Mouse (Mus musculus) lung, postnatal 0 days (tissue): Measurements from ENCODE around the gene Pabpc4. TPM values are rescaled to one million over a fixed set of nuclear protein-coding genes. Genes with fewer than 3 reads are reported as not detected.

ENCODE experiments used
- ATAC-seq: fragments of 200-750 bp; cut with Nextera tagmentation; 2 replicates; pipeline ENCODE4 v1.8.0; 2017; ENCODE audit warnings: moderate library complexity
- DNase-seq: peaks from one replicate; pipeline ENCODE4 v3.0.0-alpha.2; 2016; ENCODE audit warnings: low spot score
- H3K27ac ChIP-seq: fragments of 300-500 bp; sonication (generic); 2 replicates; pipeline ENCODE4 v1.5.1; 2014; ENCODE audit warnings: antibody characterized with exemption, mild to moderate bottlenecking, low read length, mixed read lengths
- H3K27me3 ChIP-seq: fragments of 300-500 bp; sonication (generic); replicated peaks from 2 replicates; pipeline ENCODE4 v1.6.1; 2014; ENCODE audit warnings: low read length, mixed read lengths; ENCODE audit not compliant: insufficient read depth
- H3K36me3 ChIP-seq: fragments of 300-500 bp; sonication (generic); 2 replicates; pipeline ENCODE4 v1.6.1; 2014; ENCODE audit warnings: low read length, mixed read lengths; ENCODE audit not compliant: insufficient read depth
- H3K4me1 ChIP-seq: fragments of 300-500 bp; sonication (generic); 2 replicates; pipeline ENCODE4 v1.6.1; 2014; ENCODE audit warnings: antibody characterized with exemption, low read depth, low read length, mixed read lengths; ENCODE audit not compliant: insufficient read depth
- H3K4me2 ChIP-seq: fragments of 300-500 bp; sonication (generic); replicated peaks from 2 replicates; pipeline ENCODE4 v1.6.1; 2014; ENCODE audit warnings: low read depth, mild to moderate bottlenecking, low read length, moderate library complexity, mixed read lengths
- H3K4me3 ChIP-seq: fragments of 300-500 bp; sonication (generic); 2 replicates; pipeline ENCODE4 v1.5.1; 2014; ENCODE audit warnings: low read depth, low read length
- H3K9ac ChIP-seq: fragments of 300-500 bp; sonication (generic); replicated peaks from 2 replicates; pipeline ENCODE4 v1.6.1; 2014; ENCODE audit warnings: low read depth, mild to moderate bottlenecking
- H3K9me3 ChIP-seq: fragments of 300-500 bp; sonication (generic); 2 replicates; pipeline ENCODE4 v1.6.1; 2016; ENCODE audit warnings: low read length, mixed read lengths
- CTCF ChIP-seq: IDR thresholded peaks from 2 replicates; pipeline ENCODE4 v1.5.1; 2016; ENCODE audit warnings: antibody characterized with exemption, mild to moderate bottlenecking
- EP300 ChIP-seq: IDR thresholded peaks from 2 replicates; pipeline ENCODE4 v1.6.1; 2016; ENCODE audit warnings: antibody characterized with exemption, mild to moderate bottlenecking, control low read depth
- WGBS: fragments of 180-500 bp; shearing (Covaris S2); extraction: QIAGEN DNeasy Blood & Tissue Kit; methylation state at CpG from one replicate; pipeline ENCODE4 v1.1.7; 2014; 5-methylcytosine and 5-hydroxymethylcytosine counted together
- polyA plus RNA-seq: library from polyadenylated mRNA; unstranded; fragments of >200 nt; fragmentation: Nextera tagmentation; extraction: Ambion mirVana; gene quantifications from 2 replicates; pipeline ENCODE4 v1.2.1, GENCODE M21; 2015

Pabpc4 gene
- polyA plus RNA-seq, 1 experiment from 2014 or later = 11.4 TPM

- H3K27ac ChIP-seq = no peak within 1 kb of the TSS
- H3K4me2 ChIP-seq = peak within 1 kb of the TSS; percentile 65
- no peaks in the 10 kb centered on the region for H3K36me3 ChIP-seq
- peak within 1 kb of the TSS; percentile 32 for H3K4me3 ChIP-seq
- H3K9ac ChIP-seq = 0 out of 2 replicates have a peak within 1 kb of the TSS, but pooled peaks have one; percentile 27
- H3K9me3 ChIP-seq = no peaks in the 10 kb centered on the region
- peaks cover 1% of the 10 kb centered on the region; the same call in 1 of the 2 replicates for H3K4me1 ChIP-seq
- 3% methylated on average over 45 of the region's 52 CpGs for WGBS
- H3K27me3 ChIP-seq = peaks cover 11% of the 10 kb centered on the region
- peak; percentile 53 for DNase-seq
- TF ChIP-seq CTCF = no peak
- no peak for TF ChIP-seq EP300
- peak; percentile 54 for ATAC-seq
These were observed 28.6 kb upstream of the Pabpc4 start, which contains the start of gene Heyl for GRCm38 (mm10) chr4:123233492-123234084. Heyl (plus strand) TSS chr4:123233556.

GRCm38 (mm10) chr4:123235835-123236430 is 26.2 kb upstream of the Pabpc4 start:
- ATAC-seq (no peak), DNase-seq (peak; percentile 33)
- Histone ChIP-seq H3K4me2 (peak overlapping the region; percentile 20; the same call in 1 of the 2 replicates), H3K4me1 (peaks cover 6% of the 10 kb centered on the region; the same call in 1 of the 2 replicates), H3K36me3 (no peaks in the 10 kb centered on the region), H3K27me3 (peaks cover 20% of the 10 kb centered on the region), H3K9ac (no peak overlapping the region), H3K9me3 (no peaks in the 10 kb centered on the region), H3K4me3 (no peak overlapping the region), H3K27ac (peak overlapping the region; percentile 60)
- TF ChIP-seq CTCF (no peak), EP300 (no peak)
- 59% methylated on average over 9 of the region's 9 CpGs for WGBS

GRCm38 (mm10) chr4:123236431-123237031 is 25.6 kb upstream of the Pabpc4 start:
- peak overlapping the region; percentile 60 for H3K27ac ChIP-seq
- peak overlapping the region; percentile 20; the same call in 1 of the 2 replicates for H3K4me2 ChIP-seq
- H3K9ac ChIP-seq = no peak overlapping the region
- H3K36me3 ChIP-seq = no peaks in the 10 kb centered on the region
- H3K4me1 ChIP-seq = peaks cover 6% of the 10 kb centered on the region; the same call in 1 of the 2 replicates
- 63% methylated on average over 13 of the region's 13 CpGs for WGBS
- no peaks in the 10 kb centered on the region for H3K9me3 ChIP-seq
- DNase-seq (peak; percentile 89), ATAC-seq (peak; percentile 63)
- no peak overlapping the region for H3K4me3 ChIP-seq
- TF ChIP-seq EP300 = peak; percentile 86
- no peak for TF ChIP-seq CTCF
- peaks cover 20% of the 10 kb centered on the region for H3K27me3 ChIP-seq

- TF ChIP-seq CTCF = no peak
- no peak; the same call in 1 of the 2 replicates for TF ChIP-seq EP300
- DNase-seq (peak; percentile 66), ATAC-seq (peak; percentile 16)
- peak overlapping the region; percentile 59 for H3K27ac ChIP-seq
- no peak overlapping the region for H3K9ac ChIP-seq
- H3K4me1 ChIP-seq = peaks cover 6% of the 10 kb centered on the region; the same call in 1 of the 2 replicates
- H3K27me3 ChIP-seq = peaks cover 20% of the 10 kb centered on the region
- no peaks in the 10 kb centered on the region for H3K9me3 ChIP-seq
- H3K4me3 ChIP-seq = no peak overlapping the region
- H3K36me3 ChIP-seq = no peaks in the 10 kb centered on the region
- H3K4me2 ChIP-seq = no peak overlapping the region
- 55% methylated on average over 6 of the region's 6 CpGs for WGBS
These were observed 24.5 kb upstream of the Pabpc4 start for GRCm38 (mm10) chr4:123237386-123238266.

- Histone ChIP-seq H3K9me3 (no peaks in the 10 kb centered on the region), H3K9ac (0 out of 2 replicates have a peak overlapping the region, but pooled peaks have one; percentile 8), H3K4me3 (peak overlapping the region; percentile 22; the same call in 1 of the 2 replicates), H3K27me3 (peaks cover 9% of the 10 kb centered on the region), H3K27ac (peak overlapping the region; percentile 54), H3K4me1 (peaks cover 6% of the 10 kb centered on the region; the same call in 1 of the 2 replicates), H3K36me3 (no peaks in the 10 kb centered on the region), H3K4me2 (peak overlapping the region; percentile 37)
- ATAC-seq (peak; percentile 50), DNase-seq (peak; percentile 43)
- 6% methylated on average over 47 of the region's 58 CpGs for WGBS
- no peak; the same call in none of the 2 replicates for TF ChIP-seq CTCF
- no peak for TF ChIP-seq EP300
These were observed 22.6 kb upstream of the Pabpc4 start for GRCm38 (mm10) chr4:123239361-123240203.
